ENCODE assay signal across 8 mouse cellular contexts in genomic region chr11:40754664-40755107, GRCm38 (mm10). TPM values are rescaled to one million over a fixed set of nuclear protein-coding genes. Genes with fewer than 3 reads are reported as not detected.
A peak's percentile ranks its signal among the peaks of the same experiment; 100 is the strongest.
DNase-seq lines count a peak whose midpoint lies in the region; ATAC-seq lines count a peak whose summit lies in the region.

No protein-coding gene starts in this region.

- peak overlapping the region; percentile 61 to 93 for H3K4me3 ChIP-seq in heart, embryonic 14.5 days (ENCODE audit: control insufficient read depth in 1 of 2, insufficient read depth in 1 of 2, low read depth in 1 of 2, low read length in 2 of 2)
- H3K4me3 ChIP-seq in forebrain, embryonic 10.5 days: peak overlapping the region; percentile 84

- no peak for DNase-seq in heart, adult 11 months
- DNase-seq in ES-CJ7 (ENCODE audit: low read depth, low spot score) (peak; percentile 54), liver (peak; percentile 46)
- DNase-seq in forebrain, embryonic 10.5 days (ENCODE audit: extremely low spot score, low spot score): no peak
- peak; percentile 21 for DNase-seq in skeletal muscle tissue, adult 2 months (ENCODE audit: low read depth, low spot score)
- DNase-seq in adrenal gland, postnatal 10 days: no peak
- no peak for DNase-seq in frontal cortex, adult 2 months (ENCODE audit: extremely low spot score in 1 of 2, low spot score in 1 of 2)

- no peaks in the 10 kb centered on the region for H3K9me3 ChIP-seq in heart, embryonic 14.5 days (ENCODE audit: control insufficient read depth, low read length)
- H3K9me3 ChIP-seq in forebrain, embryonic 10.5 days: no peaks in the 10 kb centered on the region

- H3K9ac ChIP-seq in heart, embryonic 14.5 days (ENCODE audit: low read length): peak overlapping the region; percentile 90

- ATAC-seq in heart, embryonic 14.5 days (ENCODE audit: insufficient number of reproducible peaks, insufficient read depth, low FRiP score, low read depth): peak; percentile 74

- no peaks in the 10 kb centered on the region for H3K27me3 ChIP-seq in heart, embryonic 14.5 days (ENCODE audit: control insufficient read depth, insufficient read depth, low read length)
- H3K27me3 ChIP-seq in forebrain, embryonic 10.5 days (ENCODE audit: poor library complexity, severe bottlenecking): no peaks in the 10 kb centered on the region

- H3K4me1 ChIP-seq in heart, embryonic 14.5 days (ENCODE audit: control insufficient read depth in 2 of 2, insufficient read depth in 2 of 2, low read length in 2 of 2): peaks cover 0 to 17% of the 10 kb centered on the region in 2 experiments; a peak in 3 of 4 replicates
- H3K4me1 ChIP-seq in forebrain, embryonic 10.5 days: peaks cover 20% of the 10 kb centered on the region

- H3K27ac ChIP-seq in heart, embryonic 14.5 days (replicated peaks in 1 of 2; ENCODE audit: control insufficient read depth in 1 of 2, insufficient read depth in 1 of 2, low read depth in 2 of 2, low read length in 2 of 2): peak overlapping the region; percentile 92 to 95
- peak overlapping the region; percentile 90 for H3K27ac ChIP-seq in forebrain, embryonic 10.5 days

- peaks cover 34% of the 10 kb centered on the region for H3K36me3 ChIP-seq in heart, embryonic 14.5 days (ENCODE audit: control insufficient read depth, insufficient read depth, low read length)
- peaks cover 5% of the 10 kb centered on the region for H3K36me3 ChIP-seq in forebrain, embryonic 10.5 days (replicated peaks)

- WGBS in heart, embryonic 14.5 days: under 1% methylated on average over 18 of the region's 19 CpGs
- WGBS in forebrain, embryonic 10.5 days: 3% methylated on average over 19 of the region's 19 CpGs

- peak overlapping the region; percentile 81 for H3K4me2 ChIP-seq in heart, embryonic 14.5 days (ENCODE audit: low read length)

RNA-seq across cellular contexts. Expression of gene Ccng1, which starts 0.4 kb away (rescaled TPM):
- 161 and 172 TPM in 2 replicates for polyA plus RNA-seq in heart, embryonic 14.5 days (2014; fragmentation: Nextera tagmentation; extraction: Ambion mirVana)
- polyA plus RNA-seq in forebrain, embryonic 10.5 days (2016; fragmentation: Nextera tagmentation; extraction: Ambion mirVana): 32.5 and 35.6 TPM in 2 replicates
- total RNA-seq in adrenal gland, postnatal 10 days (2021): 10 to 100 TPM; 71.1 to 96.0 TPM
- 31.0 and 31.2 TPM in 2 replicates for polyA plus RNA-seq in frontal cortex, adult 2 months (2012; rRNA removed)

RNA-seq across cellular contexts. Expression of gene Nudcd2, which starts 21.2 kb away (rescaled TPM):
- polyA plus RNA-seq in heart, embryonic 14.5 days (2014; fragmentation: Nextera tagmentation; extraction: Ambion mirVana): 88.9 and 97.1 TPM in 2 replicates
- polyA plus RNA-seq in forebrain, embryonic 10.5 days (2016; fragmentation: Nextera tagmentation; extraction: Ambion mirVana): 233 and 236 TPM in 2 replicates
- 10 to 100 TPM; 31.6 to 34.6 TPM for total RNA-seq in adrenal gland, postnatal 10 days (2021)
- 17.4 and 25.3 TPM in 2 replicates for polyA plus RNA-seq in frontal cortex, adult 2 months (2012; rRNA removed)

RNA-seq across cellular contexts. Expression of gene Hmmr, which starts 21.5 kb away (rescaled TPM):
- 47.3 and 56.8 TPM in 2 replicates for polyA plus RNA-seq in heart, embryonic 14.5 days (2014; fragmentation: Nextera tagmentation; extraction: Ambion mirVana)
- polyA plus RNA-seq in forebrain, embryonic 10.5 days (2016; fragmentation: Nextera tagmentation; extraction: Ambion mirVana): 70.0 and 72.0 TPM in 2 replicates
- 1 to 10 TPM; 7.5 to 9.1 TPM for total RNA-seq in adrenal gland, postnatal 10 days (2021)
- 0.71 and 0.76 TPM in 2 replicates for polyA plus RNA-seq in frontal cortex, adult 2 months (2012; rRNA removed)

RNA-seq across cellular contexts. Expression of gene Mat2b, which starts 59.7 kb away (rescaled TPM):
- 131 and 132 TPM in 2 replicates for polyA plus RNA-seq in heart, embryonic 14.5 days (2014; fragmentation: Nextera tagmentation; extraction: Ambion mirVana)
- 96.1 and 96.6 TPM in 2 replicates for polyA plus RNA-seq in forebrain, embryonic 10.5 days (2016; fragmentation: Nextera tagmentation; extraction: Ambion mirVana)
- total RNA-seq in adrenal gland, postnatal 10 days (2021): 100 to 1,000 TPM in 1 of 2 experiments, 10 to 100 TPM in 1; 88.9 to 116 TPM
- 131 and 138 TPM in 2 replicates for polyA plus RNA-seq in frontal cortex, adult 2 months (2012; rRNA removed)

Comparison
In these comparisons a context has a peak if more than half of its experiments do, and no peak if none do; other contexts are left out.
1. DNase-seq: peak in ES-CJ7 (single experiment), liver (single experiment) and skeletal muscle tissue, adult 2 months (single experiment); none in heart, adult 11 months (single experiment), forebrain, embryonic 10.5 days (single experiment), adrenal gland, postnatal 10 days (single experiment) and frontal cortex, adult 2 months (0 of 2).
2. RNA of gene Hmmr, which starts 21.5 kb away (polyA plus RNA-seq): 70.0 to 72.0 TPM in forebrain, embryonic 10.5 days and 47.3 to 56.8 TPM in heart, embryonic 14.5 days; 0.71 to 0.76 TPM in frontal cortex, adult 2 months; every median in the first group is over 10 times any median in the second.